ENCODE assay signal across 9 mouse cellular contexts in the genomic region with DNA sequence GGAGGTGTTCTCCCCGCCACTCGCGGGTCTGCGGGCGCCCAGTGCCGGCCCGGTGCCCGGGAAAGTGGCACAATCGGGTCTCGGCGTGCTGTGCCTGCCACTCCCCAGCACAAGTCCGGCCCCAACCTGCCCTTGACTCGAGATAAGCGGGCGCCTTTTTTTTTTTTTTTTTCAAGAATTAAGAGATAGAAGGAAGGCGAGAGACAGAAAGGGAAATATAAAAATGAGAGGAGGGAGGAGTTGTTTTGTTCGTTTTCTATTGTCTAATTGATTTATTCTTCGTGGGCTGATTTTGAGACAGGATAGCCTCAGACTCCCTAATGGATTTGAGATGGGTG. TPM values are rescaled to one million over a fixed set of nuclear protein-coding genes. Genes with fewer than 3 reads are reported as not detected.
A peak's percentile ranks its signal among the peaks of the same experiment; 100 is the strongest.
DNase-seq lines count a peak whose midpoint lies in the region; ATAC-seq and TF ChIP-seq lines count a peak whose summit lies in the region.
"Had no signal": no experiment of that assay in that cellular context is flagged by ENCODE, and none has a peak within 500 bp of the region (broad histone marks: within the 10 kb centered on the region; RNA-seq: fewer than 3 reads in every experiment).

No protein-coding gene starts in this region.

- H3K36me3 ChIP-seq in heart, embryonic 16.5 days (ENCODE audit: control insufficient read depth, insufficient read depth) = no peaks in the 10 kb centered on the region
- H3K36me3 ChIP-seq in G1E (replicated peaks) = peaks cover 30% of the 10 kb centered on the region
- no peaks in the 10 kb centered on the region for H3K36me3 ChIP-seq in forebrain, postnatal 0 days (ENCODE audit: insufficient read depth)
- peaks cover 7% of the 10 kb centered on the region for H3K36me3 ChIP-seq in liver, postnatal 0 days (replicated peaks; ENCODE audit: insufficient read depth, low read length)

- H3K27me3 ChIP-seq in heart, embryonic 16.5 days (ENCODE audit: control insufficient read depth, insufficient read depth, low read length) = no peaks in the 10 kb centered on the region
- H3K27me3 ChIP-seq in G1E (ENCODE audit: insufficient read depth, low read length) = peaks cover 6% of the 10 kb centered on the region; the same call in 1 of the 2 replicates
- no peaks in the 10 kb centered on the region for H3K27me3 ChIP-seq in forebrain, postnatal 0 days (ENCODE audit: insufficient read depth, low read length)
- H3K27me3 ChIP-seq in liver, postnatal 0 days (ENCODE audit: insufficient read depth, low read length) = no peaks in the 10 kb centered on the region

- H3K9ac ChIP-seq in heart, embryonic 16.5 days (ENCODE audit: low read length) = peak overlapping the region; percentile 82
- peak overlapping the region; percentile 76 for H3K9ac ChIP-seq in forebrain, postnatal 0 days
- peak overlapping the region; percentile 83 for H3K9ac ChIP-seq in liver, postnatal 0 days (replicated peaks)

- peaks cover 39% of the 10 kb centered on the region for H3K4me1 ChIP-seq in heart, embryonic 16.5 days (ENCODE audit: control insufficient read depth, insufficient read depth, low read length)
- peaks cover 73% of the 10 kb centered on the region for H3K4me1 ChIP-seq in G1E (ENCODE audit: insufficient read depth, low read depth, low read length)
- H3K4me1 ChIP-seq in forebrain, postnatal 0 days (ENCODE audit: insufficient read depth) = peaks cover 25% of the 10 kb centered on the region
- H3K4me1 ChIP-seq in liver, postnatal 0 days (ENCODE audit: insufficient read depth) = peaks cover 62% of the 10 kb centered on the region

- under 1% methylated on average over 18 of the region's 18 CpGs for WGBS in heart, embryonic 16.5 days
- under 1% methylated on average over 18 of the region's 18 CpGs for WGBS in forebrain, postnatal 0 days
- under 1% methylated on average over 18 of the region's 18 CpGs for WGBS in liver, postnatal 0 days (ENCODE audit: insufficient replicate concordance)

- H3K9me3 ChIP-seq in heart, embryonic 16.5 days (replicated peaks; ENCODE audit: control insufficient read depth, low read length) = no peaks in the 10 kb centered on the region
- no peaks in the 10 kb centered on the region for H3K9me3 ChIP-seq in G1E (replicated peaks)
- H3K9me3 ChIP-seq in forebrain, postnatal 0 days (ENCODE audit: low read length) = no peaks in the 10 kb centered on the region
- H3K9me3 ChIP-seq in liver, postnatal 0 days (ENCODE audit: low read length) = no peaks in the 10 kb centered on the region

- peak overlapping the region; percentile 94 for H3K4me2 ChIP-seq in heart, embryonic 16.5 days (ENCODE audit: low read depth, low read length)
- H3K4me2 ChIP-seq in forebrain, postnatal 0 days (ENCODE audit: low read depth) = peak overlapping the region; percentile 79
- peak overlapping the region; percentile 80 for H3K4me2 ChIP-seq in liver, postnatal 0 days (ENCODE audit: low read depth, low read length)

- H3K4me3 ChIP-seq in heart, embryonic 16.5 days (ENCODE audit: low read length) = peak overlapping the region; percentile 86
- H3K4me3 ChIP-seq in G1E (ENCODE audit: low read depth, low read length) = peak overlapping the region; percentile 74
- H3K4me3 ChIP-seq in forebrain, postnatal 0 days (ENCODE audit: low read depth, low read length) = peak overlapping the region; percentile 73
- H3K4me3 ChIP-seq in liver, postnatal 0 days (ENCODE audit: low read depth, low read length) = peak overlapping the region; percentile 77

- no peak for TF ChIP-seq CTCF in G1E (IDR thresholded peaks at IDR 0.05; ENCODE audit: low read depth, low read length)
- no peak for TF ChIP-seq CTCF in forebrain, postnatal 0 days (IDR thresholded peaks at IDR 0.05; ENCODE audit: low read depth)
- no peak for TF ChIP-seq CTCF in liver, postnatal 0 days (IDR thresholded peaks at IDR 0.05; ENCODE audit: low read depth)

- TF ChIP-seq EP300 in liver, postnatal 0 days (IDR thresholded peaks at IDR 0.05; ENCODE audit: low read depth) = peak; percentile 28; the same call in 1 of the 2 replicates

- no peak for DNase-seq in heart, postnatal 4 days
- no peak for DNase-seq in G1E (ENCODE audit: low spot score)
- no peak for DNase-seq in forebrain, postnatal 0 days
- no peak for DNase-seq in liver, postnatal 0 days
- DNase-seq in c-Kit-positive CD71-positive TER-119-positive erythroid progenitor cells, embryonic 14.5 days (ENCODE audit: low spot score) = no peak
- DNase-seq in left cerebral cortex, postnatal 10 days (ENCODE audit: extremely low spot score in 1 of 2, low spot score in 2 of 2) = no peak
- no peak for DNase-seq in right cerebral cortex, postnatal 25 days

- H3K27ac ChIP-seq in heart, embryonic 16.5 days (ENCODE audit: low read length) = no peak overlapping the region
- peak overlapping the region; percentile 64 for H3K27ac ChIP-seq in forebrain, postnatal 0 days (ENCODE audit: low read depth, low read length)
- H3K27ac ChIP-seq in liver, postnatal 0 days (ENCODE audit: low read depth) = peak overlapping the region; percentile 95

- intact Hi-C loops in left cerebral cortex, postnatal 10 days (cut with DNase I) = no loop called here

- no peak for ATAC-seq in heart, embryonic 16.5 days (replicated peaks; ENCODE audit: extremely low read depth, insufficient read depth, low FRiP score)
- ATAC-seq in G1E (ENCODE audit: extremely low read depth, insufficient number of reproducible peaks, low FRiP score, poor library complexity, severe bottlenecking) = no peak
- no peak for ATAC-seq in forebrain, postnatal 0 days
- no peak for ATAC-seq in liver, postnatal 0 days

RNA-seq across cellular contexts. Expression of a gene that starts 0.4 kb away (rescaled TPM):
- polyA plus RNA-seq in heart, embryonic 16.5 days (2015; fragmentation: Nextera tagmentation; extraction: Ambion mirVana) = 75.4 and 79.0 TPM in 2 replicates
- 10 to 100 TPM; 52.8 to 56.0 TPM for total RNA-seq in heart, postnatal 4 days (2021)
- total RNA-seq in G1E (2014; fragmentation: Nextera tagmentation) (16.4 and 28.4 TPM in 2 replicates), G1E (2017) (30.3 and 30.8 TPM in 2 replicates)
- 14.5 and 15.7 TPM in 2 replicates for polyA plus RNA-seq in G1E (2012)
- total RNA-seq in forebrain, postnatal 0 days (2014; rRNA removed) = 144 and 155 TPM in 2 replicates
- 135 and 142 TPM in 2 replicates for polyA plus RNA-seq in forebrain, postnatal 0 days (2015; fragmentation: Nextera tagmentation; extraction: Ambion mirVana)
- polyA plus RNA-seq in liver, postnatal 0 days (2015; fragmentation: Nextera tagmentation; extraction: Ambion mirVana) = 65.4 and 71.2 TPM in 2 replicates
- 10 to 100 TPM; 10.7 to 12.3 TPM for total RNA-seq in left cerebral cortex, postnatal 10 days (2021)

RNA-seq across cellular contexts. Expression of a gene that starts 8.3 kb away (rescaled TPM):
- polyA plus RNA-seq in heart, embryonic 16.5 days (2015; fragmentation: Nextera tagmentation; extraction: Ambion mirVana) = not detected in 2 replicates
- not detected for total RNA-seq in heart, postnatal 4 days (2021)
- total RNA-seq in G1E (2014; fragmentation: Nextera tagmentation) (not detected in 2 replicates), G1E (2017) (not detected in 2 replicates)
- not detected in 2 replicates for polyA plus RNA-seq in G1E (2012)
- total RNA-seq in forebrain, postnatal 0 days (2014; rRNA removed) = not detected in 2 replicates
- polyA plus RNA-seq in forebrain, postnatal 0 days (2015; fragmentation: Nextera tagmentation; extraction: Ambion mirVana) = not detected in 2 replicates
- 0.43 TPM in 1 of 2 replicates, not detected in the other for polyA plus RNA-seq in liver, postnatal 0 days (2015; fragmentation: Nextera tagmentation; extraction: Ambion mirVana)
- total RNA-seq in left cerebral cortex, postnatal 10 days (2021) = not detected
- polyA plus RNA-seq: macrophage had no signal

RNA-seq across cellular contexts. Expression of a gene that starts 34.8 kb away (rescaled TPM):
- polyA plus RNA-seq in heart, embryonic 16.5 days (2015; fragmentation: Nextera tagmentation; extraction: Ambion mirVana) = 19.5 and 19.7 TPM in 2 replicates
- 10 to 100 TPM; 12.7 to 13.1 TPM for total RNA-seq in heart, postnatal 4 days (2021)
- total RNA-seq in G1E (2014; fragmentation: Nextera tagmentation) (13.6 and 21.2 TPM in 2 replicates), G1E (2017) (28.9 and 31.0 TPM in 2 replicates)
- 9.7 and 11.4 TPM in 2 replicates for polyA plus RNA-seq in G1E (2012)
- total RNA-seq in forebrain, postnatal 0 days (2014; rRNA removed) = 19.3 and 22.9 TPM in 2 replicates
- 11.7 and 16.3 TPM in 2 replicates for polyA plus RNA-seq in forebrain, postnatal 0 days (2015; fragmentation: Nextera tagmentation; extraction: Ambion mirVana)
- 6.2 and 7.0 TPM in 2 replicates for polyA plus RNA-seq in liver, postnatal 0 days (2015; fragmentation: Nextera tagmentation; extraction: Ambion mirVana)
- total RNA-seq in left cerebral cortex, postnatal 10 days (2021) = 10 to 100 TPM; 11.6 to 12.7 TPM

RNA-seq across cellular contexts. Expression of a gene that starts 34.8 kb away (rescaled TPM):
- 42.2 and 43.9 TPM in 2 replicates for polyA plus RNA-seq in heart, embryonic 16.5 days (2015; fragmentation: Nextera tagmentation; extraction: Ambion mirVana)
- 10 to 100 TPM; 36.5 to 39.0 TPM for total RNA-seq in heart, postnatal 4 days (2021)
- total RNA-seq in G1E (2014; fragmentation: Nextera tagmentation) (57.3 and 74.3 TPM in 2 replicates), G1E (2017) (122 and 127 TPM in 2 replicates)
- polyA plus RNA-seq in G1E (2012) = 12.1 and 28.2 TPM in 2 replicates
- total RNA-seq in forebrain, postnatal 0 days (2014; rRNA removed) = 32.0 and 36.5 TPM in 2 replicates
- polyA plus RNA-seq in forebrain, postnatal 0 days (2015; fragmentation: Nextera tagmentation; extraction: Ambion mirVana) = 24.6 and 27.3 TPM in 2 replicates
- 37.2 and 38.0 TPM in 2 replicates for polyA plus RNA-seq in liver, postnatal 0 days (2015; fragmentation: Nextera tagmentation; extraction: Ambion mirVana)
- 10 to 100 TPM; 30.3 to 34.4 TPM for total RNA-seq in left cerebral cortex, postnatal 10 days (2021)
